Mouse (Mus musculus) midbrain, embryonic 14.5 days (tissue): Measurements from ENCODE around the gene Aqp6. TPM values are rescaled to one million over a fixed set of nuclear protein-coding genes. Genes with fewer than 3 reads are reported as not detected.
A peak's percentile ranks its signal among the peaks of the same experiment; 100 is the strongest.

Experiments used
- ATAC-seq: fragments of 200-750 bp; cut with Nextera tagmentation; 2 replicates; pipeline ENCODE4 v1.8.0; 2017; ENCODE audit warnings: moderate number of reproducible peaks, moderate library complexity; ENCODE audit not compliant: low FRiP score, low TSS enrichment
- DNase-seq: peaks from one replicate; pipeline ENCODE4 v3.0.0-alpha.2; 2015
- H3K27ac ChIP-seq: fragments of 300-500 bp; sonication (generic); replicated peaks from 2 replicates; pipeline ENCODE4 v1.5.1; 2014; ENCODE audit warnings: mild to moderate bottlenecking, low read depth, low read length, moderate library complexity
- H3K27me3 ChIP-seq: fragments of 300-500 bp; sonication (generic); 2 replicates; pipeline ENCODE4 v1.6.1; 2014; ENCODE audit warnings: low read length, control low read depth, mixed read lengths; ENCODE audit not compliant: control insufficient read depth, insufficient read depth
- H3K36me3 ChIP-seq: fragments of 300-500 bp; sonication (generic); 2 replicates; pipeline ENCODE4 v1.6.1; 2014; ENCODE audit warnings: low read length, control low read depth; ENCODE audit not compliant: control insufficient read depth, insufficient read depth
- H3K4me1 ChIP-seq: fragments of 300-500 bp; sonication (generic); 2 replicates; pipeline ENCODE4 v1.6.1; 2014; ENCODE audit warnings: mild to moderate bottlenecking, antibody characterized with exemption, low read length, control low read depth; ENCODE audit not compliant: control insufficient read depth, insufficient read depth
- H3K4me2 ChIP-seq: fragments of 300-500 bp; sonication (generic); 2 replicates; pipeline ENCODE4 v1.6.1; 2014; ENCODE audit warnings: mild to moderate bottlenecking, low read length, moderate library complexity
- H3K4me3 ChIP-seq: fragments of 300-500 bp; sonication (generic); replicated peaks from 2 replicates; pipeline ENCODE4 v1.5.1; 2014; ENCODE audit warnings: low read depth, low read length
- H3K9ac ChIP-seq: fragments of 300-500 bp; sonication (generic); replicated peaks from 2 replicates; pipeline ENCODE4 v1.6.1; 2014; ENCODE audit warnings: mild to moderate bottlenecking, low read length, moderate library complexity
- H3K9me3 ChIP-seq: fragments of 300-500 bp; sonication (generic); 2 replicates; pipeline ENCODE4 v1.6.1; 2016; ENCODE audit warnings: low read length, control low read depth, mixed read lengths; ENCODE audit not compliant: control insufficient read depth
- WGBS: fragments of 180-500 bp; shearing (Covaris S2); extraction: QIAGEN DNeasy Blood & Tissue Kit; methylation state at CpG from one replicate; pipeline ENCODE4 v1.1.7; 2014; 5-methylcytosine and 5-hydroxymethylcytosine counted together
- polyA plus RNA-seq: library from polyadenylated mRNA; unstranded; fragments of >200 nt; fragmentation: Nextera tagmentation; extraction: Ambion mirVana; gene quantifications from 2 replicates; pipeline ENCODE4 v1.2.1, GENCODE M21; 2014

The Aqp6 gene
- polyA plus RNA-seq, 1 experiment from 2014 or later: 1.1 TPM

DNA sequence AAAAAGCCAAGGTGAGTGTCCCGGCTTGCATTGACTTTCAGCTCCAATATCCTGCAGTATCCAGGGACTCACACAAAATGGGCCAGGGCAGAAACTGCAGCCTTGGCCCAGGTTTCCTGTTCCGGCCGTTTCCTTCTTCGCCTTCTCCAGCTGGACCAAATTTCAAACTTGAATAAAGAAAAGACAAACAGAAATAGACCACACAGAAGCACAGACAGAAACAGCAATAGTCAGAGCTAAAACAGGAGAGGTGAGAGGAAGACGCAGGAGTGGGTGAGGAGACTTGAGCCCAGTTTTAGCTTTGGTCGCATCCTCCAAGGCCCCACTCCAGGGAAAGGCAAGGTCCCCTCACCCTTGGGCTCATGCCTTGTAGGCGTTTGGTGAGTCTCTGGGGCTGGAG, 2.0 kb downstream of the Aqp6 start:
- peaks cover 49% of the 10 kb centered on the region for H3K4me1 ChIP-seq
- no peak overlapping the region for H3K4me2 ChIP-seq
- H3K27me3 ChIP-seq: no peaks in the 10 kb centered on the region
- ATAC-seq (no peak), DNase-seq (no peak)
- H3K9me3 ChIP-seq: no peaks in the 10 kb centered on the region
- no peak overlapping the region for H3K4me3 ChIP-seq
- no peak overlapping the region for H3K27ac ChIP-seq
- 89% methylated on average over 7 of the region's 7 CpGs for WGBS
- H3K36me3 ChIP-seq: no peaks in the 10 kb centered on the region
- no peak overlapping the region for H3K9ac ChIP-seq

DNA sequence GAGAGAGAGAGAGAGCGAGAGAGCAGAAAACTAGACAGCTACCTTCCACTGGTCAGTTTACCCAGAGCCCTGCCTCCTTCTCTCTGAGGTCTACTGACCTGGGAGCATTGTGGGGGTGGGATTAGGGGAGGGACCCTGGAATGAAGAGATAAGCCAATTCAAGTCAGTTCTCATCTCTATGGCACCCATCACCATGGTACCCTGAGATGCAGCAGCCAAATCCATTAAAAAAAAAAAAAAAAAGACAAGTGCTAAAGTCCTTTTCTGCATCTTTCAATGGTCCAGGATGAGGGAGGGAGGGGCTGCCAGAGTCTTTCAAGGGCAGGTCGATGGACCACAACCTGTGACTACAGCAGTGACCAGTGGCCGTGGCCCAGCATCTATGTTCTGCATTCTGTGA, 4.4 kb downstream of the Aqp6 start:
- peaks cover 35% of the 10 kb centered on the region for H3K4me1 ChIP-seq
- H3K9me3 ChIP-seq: no peaks in the 10 kb centered on the region
- WGBS: 32% methylated on average over 3 of the region's 3 CpGs
- no peak overlapping the region for H3K27ac ChIP-seq
- no peaks in the 10 kb centered on the region for H3K36me3 ChIP-seq
- no peak overlapping the region for H3K9ac ChIP-seq
- DNase-seq (no peak), ATAC-seq (no peak)
- no peak overlapping the region for H3K4me3 ChIP-seq
- no peaks in the 10 kb centered on the region for H3K27me3 ChIP-seq
- no peak overlapping the region for H3K4me2 ChIP-seq

DNA sequence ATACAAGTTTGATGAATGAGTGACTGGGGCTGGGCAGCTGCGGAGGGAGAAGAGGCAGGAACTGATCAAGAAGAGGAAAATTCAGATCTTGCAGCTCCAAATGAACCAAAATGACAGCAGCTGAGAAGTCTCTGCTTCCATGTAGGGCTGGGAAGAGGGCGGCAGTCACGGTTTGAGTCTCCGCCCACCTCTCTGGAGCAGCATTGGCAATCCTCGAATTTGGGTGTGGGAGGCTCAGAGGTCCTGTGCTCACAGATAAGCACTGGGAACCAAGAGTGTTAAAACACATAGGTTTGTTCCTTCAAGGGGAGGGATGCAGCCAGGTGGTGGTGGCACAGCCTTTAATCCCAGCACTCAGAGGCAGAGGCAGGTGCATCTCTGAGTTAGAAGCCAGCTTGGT, 5.3 kb downstream of the Aqp6 start:
- no peak for ATAC-seq
- Histone ChIP-seq H3K4me2 (no peak overlapping the region), H3K27ac (no peak overlapping the region), H3K9ac (no peak overlapping the region), H3K27me3 (no peaks in the 10 kb centered on the region), H3K9me3 (no peaks in the 10 kb centered on the region), H3K4me1 (peaks cover 30% of the 10 kb centered on the region), H3K4me3 (no peak overlapping the region), H3K36me3 (no peaks in the 10 kb centered on the region)
- 26% methylated on average over 5 of the region's 5 CpGs for WGBS
- no peak for DNase-seq

DNA sequence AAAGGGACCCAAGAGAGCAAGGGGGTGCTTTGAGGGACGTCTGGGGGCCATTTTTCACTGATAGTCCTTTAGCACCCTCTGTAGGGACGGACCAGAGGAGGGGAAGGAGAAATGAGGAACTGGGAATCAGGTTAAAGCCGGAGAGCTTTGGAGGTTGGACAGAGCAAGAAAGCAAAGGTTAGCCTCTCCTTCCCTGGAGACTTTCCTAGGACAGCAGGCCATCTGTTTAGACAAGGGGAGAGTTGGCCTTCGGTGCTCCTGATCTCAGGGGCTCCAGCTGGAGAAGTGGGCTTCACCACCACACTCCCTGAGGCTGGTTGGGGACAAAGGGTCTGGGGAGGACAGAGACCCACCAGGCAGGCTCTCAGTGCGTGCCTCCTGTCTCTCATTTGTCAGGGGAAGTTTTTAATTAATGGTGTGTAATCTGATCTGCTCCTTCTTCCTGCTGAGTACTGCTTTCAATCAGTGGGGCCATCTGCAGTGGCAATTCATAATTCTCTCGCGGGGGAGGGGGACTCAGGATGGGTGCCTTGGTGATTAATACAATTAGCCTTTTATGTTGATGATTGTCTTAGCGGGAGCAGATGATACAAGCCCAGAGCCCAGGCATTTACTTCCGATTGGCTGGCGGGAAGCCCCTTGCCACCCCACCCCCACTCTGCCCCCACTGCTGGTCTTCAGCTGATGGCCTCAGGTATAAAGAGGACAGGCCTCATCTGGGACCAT, 6.4 kb downstream of the Aqp6 start:
- H3K27me3 ChIP-seq: no peaks in the 10 kb centered on the region
- no peak overlapping the region for H3K9ac ChIP-seq
- H3K36me3 ChIP-seq: no peaks in the 10 kb centered on the region
- no peak overlapping the region for H3K4me3 ChIP-seq
- no peaks in the 10 kb centered on the region for H3K9me3 ChIP-seq
- no peak overlapping the region for H3K27ac ChIP-seq
- ATAC-seq (no peak), DNase-seq (peak; percentile 60)
- peaks cover 27% of the 10 kb centered on the region for H3K4me1 ChIP-seq
- no peak overlapping the region for H3K4me2 ChIP-seq
- 17% methylated on average over 10 of the region's 10 CpGs for WGBS

DNA sequence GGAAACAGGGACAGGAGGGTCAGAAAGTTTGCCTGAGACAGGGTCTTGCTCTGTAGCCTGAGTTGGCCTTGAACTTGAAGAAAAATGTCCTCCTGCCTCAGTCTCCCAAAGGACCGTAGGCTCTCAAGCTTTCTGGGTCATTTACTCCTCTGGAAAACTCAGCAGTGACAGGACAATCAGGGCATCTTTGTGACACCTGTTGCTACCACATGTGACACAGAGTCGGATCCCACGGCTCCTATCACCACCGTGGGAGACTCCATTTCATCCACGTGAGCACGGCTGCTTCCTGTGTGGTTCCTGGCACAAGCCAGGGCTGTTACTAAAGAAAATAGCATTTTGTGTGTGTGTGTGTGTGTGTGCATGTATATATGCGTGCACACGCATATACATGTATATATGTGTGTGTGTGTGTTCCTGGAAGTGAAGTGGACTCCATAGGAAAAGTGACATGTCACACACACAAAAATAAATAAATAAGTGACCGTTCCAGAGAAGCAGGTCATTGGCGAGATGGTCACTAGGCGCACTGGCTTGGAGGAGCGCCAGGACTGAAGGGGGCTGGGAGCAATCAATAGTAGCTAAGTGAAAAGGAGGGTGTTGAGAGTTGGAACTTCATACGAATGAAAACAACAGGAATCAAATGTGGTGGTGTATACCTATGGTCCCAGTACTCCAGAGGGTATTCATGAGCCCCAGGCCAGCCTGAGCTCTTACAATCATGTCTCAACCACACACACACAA, 7.4 kb downstream of the Aqp6 start:
- WGBS: 87% methylated on average over 13 of the region's 13 CpGs
- Histone ChIP-seq H3K4me3 (no peak overlapping the region), H3K9me3 (no peaks in the 10 kb centered on the region), H3K9ac (no peak overlapping the region), H3K4me2 (no peak overlapping the region), H3K4me1 (peaks cover 27% of the 10 kb centered on the region), H3K27me3 (no peaks in the 10 kb centered on the region), H3K36me3 (no peaks in the 10 kb centered on the region), H3K27ac (no peak overlapping the region)
- ATAC-seq (no peak), DNase-seq (no peak)

DNA sequence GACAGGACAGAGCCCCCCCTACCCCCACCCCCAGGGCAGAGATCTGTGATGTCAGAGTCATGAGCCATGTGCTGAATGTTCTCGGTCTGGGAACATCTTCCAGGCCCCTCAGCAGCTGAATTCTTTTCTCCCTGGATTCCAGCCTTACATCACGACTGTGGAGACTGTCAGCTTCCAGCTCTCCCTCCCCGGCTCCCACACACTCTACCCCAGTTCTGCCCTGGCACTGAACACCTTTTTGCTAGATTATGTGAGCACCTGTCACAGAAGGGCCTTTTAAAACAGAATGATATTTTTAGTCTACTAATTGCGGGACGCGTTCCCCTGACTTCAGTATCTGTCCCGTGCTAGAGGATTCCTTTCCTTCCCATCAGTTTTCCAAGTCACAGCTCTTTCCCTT, 10.4 kb downstream of the Aqp6 start:
- DNase-seq (no peak), ATAC-seq (no peak)
- H3K36me3 ChIP-seq: no peaks in the 10 kb centered on the region
- 0 out of 2 replicates have a peak overlapping the region, but pooled peaks have one; percentile 9 for H3K9ac ChIP-seq
- no peak overlapping the region; the same call in 1 of the 2 replicates for H3K27ac ChIP-seq
- 71% methylated on average over 7 of the region's 7 CpGs for WGBS
- no peak overlapping the region for H3K4me3 ChIP-seq
- peaks cover 32% of the 10 kb centered on the region for H3K4me1 ChIP-seq
- H3K4me2 ChIP-seq: no peak overlapping the region
- no peaks in the 10 kb centered on the region for H3K9me3 ChIP-seq
- no peaks in the 10 kb centered on the region for H3K27me3 ChIP-seq

DNA sequence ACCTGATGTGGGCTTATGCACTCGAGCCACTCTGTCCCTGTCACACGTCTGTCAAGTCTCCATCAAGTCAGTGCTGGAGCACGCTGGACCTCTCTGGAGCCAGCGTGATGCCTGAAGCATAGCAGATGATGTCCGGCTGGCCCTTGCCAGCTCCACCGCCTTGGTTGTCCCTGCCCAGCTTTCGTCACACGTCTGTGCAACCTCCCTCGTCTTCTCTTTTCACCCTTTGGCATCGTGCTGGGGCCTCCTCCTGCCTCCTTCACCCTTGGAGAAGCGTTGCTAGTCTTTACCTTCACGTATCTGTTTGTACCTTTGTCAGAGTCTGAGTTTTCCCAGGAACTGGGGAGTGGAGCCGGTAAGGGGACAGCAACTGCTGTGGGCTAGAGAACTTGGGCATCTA, 13.1 kb downstream of the Aqp6 start:
- 68% methylated on average over 13 of the region's 13 CpGs for WGBS
- no peaks in the 10 kb centered on the region for H3K27me3 ChIP-seq
- H3K27ac ChIP-seq: peak overlapping the region; percentile 71
- no peak overlapping the region for H3K4me3 ChIP-seq
- peaks cover 21% of the 10 kb centered on the region for H3K4me1 ChIP-seq
- H3K9ac ChIP-seq: peak overlapping the region; percentile 23; the same call in 1 of the 2 replicates
- H3K4me2 ChIP-seq: peak overlapping the region; percentile 29; the same call in 1 of the 2 replicates
- no peaks in the 10 kb centered on the region for H3K36me3 ChIP-seq
- DNase-seq: no peak
- H3K9me3 ChIP-seq: no peaks in the 10 kb centered on the region
- no peak for ATAC-seq

DNA sequence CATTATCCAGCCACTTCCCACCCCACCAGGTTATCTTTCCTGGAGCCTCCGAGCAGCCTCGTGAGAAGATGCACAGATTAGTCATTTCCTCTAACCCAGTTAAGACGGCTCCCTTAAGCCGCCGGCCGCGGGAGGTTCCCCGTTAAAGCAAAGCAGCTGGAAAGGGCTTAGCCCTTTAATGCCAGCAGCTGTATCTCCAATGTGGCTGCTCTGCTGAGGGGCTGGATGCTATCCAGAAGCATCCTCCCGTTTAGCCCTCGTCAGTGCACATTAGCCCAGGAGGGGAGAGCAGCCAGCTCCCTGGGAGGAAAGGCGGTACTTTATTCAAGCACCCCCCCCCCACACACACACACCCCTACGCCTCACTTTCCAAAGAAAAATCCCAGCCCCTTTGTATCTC, 13.6 kb downstream of the Aqp6 start:
- WGBS: 5% methylated on average over 12 of the region's 12 CpGs
- peak; percentile 74 for DNase-seq
- Histone ChIP-seq H3K9ac (peak overlapping the region; percentile 23; the same call in 1 of the 2 replicates), H3K27me3 (no peaks in the 10 kb centered on the region), H3K9me3 (no peaks in the 10 kb centered on the region), H3K4me2 (peak overlapping the region; percentile 29; the same call in 1 of the 2 replicates), H3K4me3 (no peak overlapping the region), H3K27ac (peak overlapping the region; percentile 71), H3K4me1 (peaks cover 21% of the 10 kb centered on the region), H3K36me3 (0 out of 2 replicates have a peak, but pooled peaks cover 2% of the 10 kb centered on the region)
- no peak for ATAC-seq
